Mouse (Mus musculus) hindbrain, embryonic 15.5 days (tissue): Measurements from ENCODE around the gene Peli1. TPM values are rescaled to one million over a fixed set of nuclear protein-coding genes. Genes with fewer than 3 reads are reported as not detected.

Experiments used
- ATAC-seq: fragments of 200-750 bp; cut with Nextera tagmentation; 2 replicates; pipeline ENCODE4 v1.8.0; 2017; ENCODE audit warnings: low read depth, moderate number of reproducible peaks, moderate TSS enrichment; ENCODE audit not compliant: low FRiP score
- H3K27ac ChIP-seq: fragments of 300-500 bp; sonication (generic); replicated peaks from 2 replicates; pipeline ENCODE4 v1.5.1; 2015; ENCODE audit warnings: mild to moderate bottlenecking, inconsistent platforms
- H3K27me3 ChIP-seq: fragments of 300-500 bp; sonication (generic); 2 replicates; pipeline ENCODE4 v1.6.1; 2015; ENCODE audit warnings: control low read depth, inconsistent platforms
- H3K36me3 ChIP-seq: fragments of 300-500 bp; sonication (generic); 2 replicates; pipeline ENCODE4 v1.6.1; 2015; ENCODE audit warnings: control low read depth, inconsistent platforms
- H3K4me1 ChIP-seq: fragments of 300-500 bp; sonication (generic); replicated peaks from 2 replicates; pipeline ENCODE4 v1.6.1; 2015; ENCODE audit warnings: control low read depth, inconsistent platforms
- H3K4me2 ChIP-seq: fragments of 300-500 bp; sonication (generic); 2 replicates; pipeline ENCODE4 v1.6.1; 2015; ENCODE audit warnings: moderate library complexity, mild to moderate bottlenecking, inconsistent platforms
- H3K4me3 ChIP-seq: fragments of 300-500 bp; sonication (generic); 2 replicates; pipeline ENCODE4 v1.5.1; 2015; ENCODE audit warnings: mild to moderate bottlenecking, inconsistent platforms
- H3K9ac ChIP-seq: fragments of 300-500 bp; sonication (generic); 2 replicates; pipeline ENCODE4 v1.6.1; 2015; ENCODE audit warnings: inconsistent platforms
- H3K9me3 ChIP-seq: fragments of 300-500 bp; sonication (generic); 2 replicates; pipeline ENCODE4 v1.6.1; 2016; ENCODE audit warnings: control low read depth, inconsistent platforms
- WGBS: fragments of 180-500 bp; shearing (Covaris S2); methylation state at CpG from one replicate; pipeline ENCODE4 v1.1.7; 2015; 5-methylcytosine and 5-hydroxymethylcytosine counted together
- polyA plus RNA-seq: library from polyadenylated mRNA; unstranded; fragments of >200 nt; fragmentation: Nextera tagmentation; extraction: Ambion mirVana; gene quantifications from 2 replicates; pipeline ENCODE4 v1.2.1, GENCODE M21; 2015

The Peli1 gene
- polyA plus RNA-seq, 1 experiment from 2014 or later, result 67.0 TPM

DNA sequence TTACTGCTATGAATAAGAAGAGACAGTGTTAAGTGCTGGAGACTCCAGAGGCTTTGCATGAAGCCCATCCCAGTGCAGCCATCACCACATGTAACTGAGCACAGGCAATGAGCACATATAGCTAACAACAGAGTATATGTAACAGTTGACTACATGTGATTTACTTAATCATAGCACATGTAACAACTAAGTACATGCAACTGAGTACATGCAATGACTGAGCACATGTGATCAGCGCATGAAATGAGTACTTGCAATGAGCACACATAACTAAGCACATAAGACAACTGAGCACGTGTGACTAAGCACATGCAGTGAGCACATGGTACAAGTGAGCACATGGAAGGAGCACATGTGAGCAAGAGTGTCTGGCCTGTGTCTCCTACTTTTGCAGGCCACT, 29.0 kb upstream of the Peli1 start:
- Histone ChIP-seq H3K4me2 (no peak overlapping the region), H3K4me3 (no peak overlapping the region), H3K9me3 (no peaks in the 10 kb centered on the region), H3K9ac (no peak overlapping the region), H3K4me1 (no peaks in the 10 kb centered on the region), H3K27me3 (no peaks in the 10 kb centered on the region), H3K27ac (no peak overlapping the region), H3K36me3 (no peaks in the 10 kb centered on the region)
- ATAC-seq, result no peak
- 96% methylated on average over 2 of the region's 2 CpGs for WGBS

- Histone ChIP-seq H3K9ac (no peak overlapping the region), H3K9me3 (no peaks in the 10 kb centered on the region), H3K4me1 (no peaks in the 10 kb centered on the region), H3K27ac (no peak overlapping the region), H3K4me3 (no peak overlapping the region), H3K36me3 (no peaks in the 10 kb centered on the region), H3K27me3 (no peaks in the 10 kb centered on the region), H3K4me2 (no peak overlapping the region)
- 89% methylated on average over 3 of the region's 3 CpGs for WGBS
- no peak for ATAC-seq
These were observed 27.8 kb upstream of the Peli1 start for GRCm38 (mm10) chr11:21063271-21063670.

DNA sequence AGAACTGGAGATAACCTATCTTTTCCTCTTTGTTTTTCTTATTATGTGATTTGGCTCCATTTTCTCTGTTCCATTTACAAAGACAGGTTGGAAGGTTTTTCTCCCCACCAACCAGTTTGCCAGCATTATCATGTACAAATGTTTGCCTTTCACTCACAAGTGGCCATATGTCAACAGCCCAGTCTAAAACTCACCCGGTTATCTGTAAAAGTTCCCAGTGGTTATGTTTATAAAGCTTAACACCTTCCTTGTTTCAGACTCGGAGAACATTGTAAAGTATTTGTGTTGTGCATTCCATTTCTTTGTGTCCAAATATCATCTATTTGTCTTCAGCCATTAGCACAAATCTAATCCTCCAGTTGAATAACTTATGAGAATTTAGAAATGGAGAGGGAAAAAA, 11.7 kb upstream of the Peli1 start:
- H3K4me3 ChIP-seq, result no peak overlapping the region
- no peak for ATAC-seq
- H3K36me3 ChIP-seq, result no peaks in the 10 kb centered on the region
- 74% methylated on average over 2 of the region's 2 CpGs for WGBS
- H3K9ac ChIP-seq, result no peak overlapping the region
- no peak overlapping the region for H3K27ac ChIP-seq
- no peaks in the 10 kb centered on the region for H3K4me1 ChIP-seq
- H3K4me2 ChIP-seq, result no peak overlapping the region
- no peaks in the 10 kb centered on the region for H3K9me3 ChIP-seq
- no peaks in the 10 kb centered on the region for H3K27me3 ChIP-seq

- Histone ChIP-seq H3K4me1 (no peaks in the 10 kb centered on the region), H3K4me2 (no peak overlapping the region), H3K9me3 (no peaks in the 10 kb centered on the region), H3K9ac (no peak overlapping the region), H3K27ac (no peak overlapping the region), H3K4me3 (no peak overlapping the region), H3K36me3 (no peaks in the 10 kb centered on the region), H3K27me3 (no peaks in the 10 kb centered on the region)
- 68% methylated on average over 3 of the region's 3 CpGs for WGBS
- ATAC-seq, result no peak
These were observed 11.2 kb upstream of the Peli1 start for GRCm38 (mm10) chr11:21079851-21080362.

GRCm38 (mm10) chr11:21081169-21081568, 9.9 kb upstream of the Peli1 start:
- no peak for ATAC-seq
- WGBS, result 92% methylated on average over 3 of the region's 3 CpGs
- Histone ChIP-seq H3K36me3 (no peaks in the 10 kb centered on the region), H3K27me3 (no peaks in the 10 kb centered on the region), H3K4me2 (no peak overlapping the region), H3K9me3 (no peaks in the 10 kb centered on the region), H3K4me3 (no peak overlapping the region), H3K27ac (no peak overlapping the region), H3K9ac (no peak overlapping the region), H3K4me1 (no peaks in the 10 kb centered on the region)

GRCm38 (mm10) chr11:21082711-21083110, 8.4 kb upstream of the Peli1 start:
- no peak overlapping the region for H3K9ac ChIP-seq
- no peaks in the 10 kb centered on the region for H3K36me3 ChIP-seq
- 55% methylated on average over 2 of the region's 2 CpGs for WGBS
- H3K4me2 ChIP-seq, result no peak overlapping the region
- H3K27me3 ChIP-seq, result no peaks in the 10 kb centered on the region
- no peak overlapping the region for H3K4me3 ChIP-seq
- H3K27ac ChIP-seq, result no peak overlapping the region
- ATAC-seq, result no peak
- no peaks in the 10 kb centered on the region for H3K9me3 ChIP-seq
- no peaks in the 10 kb centered on the region for H3K4me1 ChIP-seq

DNA sequence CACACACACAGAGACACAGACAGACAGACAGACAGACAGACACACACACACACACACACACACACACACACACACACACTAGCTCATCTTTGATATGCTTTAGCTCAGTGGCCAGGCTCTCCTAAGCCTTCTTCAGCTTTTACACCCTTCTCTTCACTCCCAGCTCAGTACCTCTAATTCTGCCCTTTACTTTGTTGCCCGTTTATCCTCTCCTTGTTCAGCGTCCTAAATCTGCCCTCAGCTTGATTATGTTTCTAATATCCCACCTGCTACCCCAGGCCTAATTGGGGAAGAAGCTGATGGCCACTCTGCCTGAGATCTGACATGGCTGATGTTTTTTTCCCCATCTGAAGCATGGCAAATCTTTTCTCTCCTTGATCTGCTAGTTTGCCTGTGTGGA, 2.7 kb upstream of the Peli1 start:
- no peak overlapping the region for H3K9ac ChIP-seq
- H3K9me3 ChIP-seq, result no peaks in the 10 kb centered on the region
- ATAC-seq, result no peak
- peaks cover 8% of the 10 kb centered on the region for H3K4me1 ChIP-seq
- WGBS, result 36% methylated on average over 2 of the region's 2 CpGs
- H3K36me3 ChIP-seq, result no peaks in the 10 kb centered on the region
- H3K27ac ChIP-seq, result no peak overlapping the region
- H3K27me3 ChIP-seq, result no peaks in the 10 kb centered on the region
- no peak overlapping the region for H3K4me3 ChIP-seq
- no peak overlapping the region for H3K4me2 ChIP-seq

DNA sequence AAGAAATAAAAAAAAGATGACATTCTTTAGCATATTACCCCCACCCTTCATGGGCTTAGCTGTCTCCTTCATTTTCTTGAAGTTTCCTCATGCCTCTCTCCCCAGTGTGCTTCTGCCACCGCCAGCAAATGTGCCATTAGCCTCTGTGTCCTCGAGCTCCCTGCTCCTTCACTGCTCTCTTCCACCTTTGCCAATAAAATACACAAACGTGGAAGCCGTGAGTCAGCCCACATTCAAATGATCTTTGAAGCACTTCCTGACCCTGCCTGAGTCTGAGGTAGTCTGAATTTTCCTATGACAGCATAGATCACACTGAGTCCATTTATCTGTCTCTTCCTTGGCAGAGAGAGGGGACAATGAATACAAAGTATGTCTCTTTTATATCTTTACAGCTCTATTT, 1.5 kb upstream of the Peli1 start:
- WGBS, result 65% methylated on average over 4 of the region's 4 CpGs
- ATAC-seq, result no peak
- Histone ChIP-seq H3K9me3 (no peaks in the 10 kb centered on the region), H3K4me2 (no peak overlapping the region), H3K9ac (no peak overlapping the region), H3K36me3 (no peaks in the 10 kb centered on the region), H3K4me1 (peaks cover 20% of the 10 kb centered on the region), H3K27ac (no peak overlapping the region), H3K27me3 (no peaks in the 10 kb centered on the region), H3K4me3 (no peak overlapping the region)

GRCm38 (mm10) chr11:21091428-21092405, 626 bp downstream of the Peli1 start:
- Histone ChIP-seq H3K9ac (peak overlapping the region; percentile 89), H3K27me3 (no peaks in the 10 kb centered on the region), H3K4me2 (peak overlapping the region; percentile 71), H3K4me3 (peak overlapping the region; percentile 73), H3K9me3 (no peaks in the 10 kb centered on the region), H3K27ac (peak overlapping the region; percentile 98), H3K4me1 (peaks cover 20% of the 10 kb centered on the region), H3K36me3 (no peaks in the 10 kb centered on the region)
- WGBS, result under 1% methylated on average over 96 of the region's 99 CpGs
- peak; percentile 43 for ATAC-seq

- H3K9ac ChIP-seq, result peak overlapping the region; percentile 89
- WGBS, result 5% methylated on average over 7 of the region's 7 CpGs
- H3K27ac ChIP-seq, result peak overlapping the region; percentile 57
- peaks cover 20% of the 10 kb centered on the region for H3K4me1 ChIP-seq
- H3K4me2 ChIP-seq, result peak overlapping the region; percentile 71
- no peaks in the 10 kb centered on the region for H3K36me3 ChIP-seq
- H3K27me3 ChIP-seq, result no peaks in the 10 kb centered on the region
- H3K4me3 ChIP-seq, result peak overlapping the region; percentile 73
- no peaks in the 10 kb centered on the region for H3K9me3 ChIP-seq
- no peak for ATAC-seq
These were observed 1.5 kb downstream of the Peli1 start for GRCm38 (mm10) chr11:21092621-21093020.

GRCm38 (mm10) chr11:21093081-21093815, 2.2 kb downstream of the Peli1 start:
- Histone ChIP-seq H3K9me3 (no peaks in the 10 kb centered on the region), H3K27ac (no peak overlapping the region), H3K4me2 (peak overlapping the region; percentile 48), H3K9ac (no peak overlapping the region), H3K4me1 (peaks cover 20% of the 10 kb centered on the region), H3K4me3 (peak overlapping the region; percentile 18), H3K27me3 (no peaks in the 10 kb centered on the region), H3K36me3 (no peaks in the 10 kb centered on the region)
- WGBS, result 32% methylated on average over 3 of the region's 3 CpGs
- no peak for ATAC-seq

- Histone ChIP-seq H3K27me3 (no peaks in the 10 kb centered on the region), H3K4me3 (no peak overlapping the region), H3K4me1 (peaks cover 17% of the 10 kb centered on the region), H3K27ac (no peak overlapping the region), H3K4me2 (no peak overlapping the region), H3K36me3 (no peaks in the 10 kb centered on the region), H3K9me3 (no peaks in the 10 kb centered on the region), H3K9ac (no peak overlapping the region)
- ATAC-seq, result no peak
- WGBS, result 100% methylated on average over 2 of the region's 2 CpGs
These were observed 5.5 kb downstream of the Peli1 start for GRCm38 (mm10) chr11:21096590-21096989.
